10 mouse cellular contexts compared by ENCODE assay signal in genomic region chr17:56291826-56292475, GRCm38 (mm10). TPM values are rescaled to one million over a fixed set of nuclear protein-coding genes. Genes with fewer than 3 reads are reported as not detected.
DNase-seq lines count a peak whose midpoint lies in the region; ATAC-seq and TF ChIP-seq lines count a peak whose summit lies in the region.
"Had no signal": no experiment of that assay in that cellular context is flagged by ENCODE, and none has a peak within 500 bp of the region (broad histone marks: within the 10 kb centered on the region; RNA-seq: fewer than 3 reads in every experiment).

No protein-coding gene starts in this region.

- 66% methylated on average over 7 of the region's 7 CpGs for WGBS in hindbrain, embryonic 11.5 days
- WGBS in hindbrain, embryonic 16.5 days: 59% methylated on average over 7 of the region's 7 CpGs
- WGBS in forebrain, embryonic 11.5 days: 61% methylated on average over 7 of the region's 7 CpGs
- 76% methylated on average over 7 of the region's 7 CpGs for WGBS in liver, embryonic 12.5 days (ENCODE audit: insufficient replicate concordance)

- H3K36me3 ChIP-seq in hindbrain, embryonic 11.5 days (ENCODE audit: control insufficient read depth, insufficient read depth, low read length): no peaks in the 10 kb centered on the region
- H3K36me3 ChIP-seq in hindbrain, embryonic 16.5 days (ENCODE audit: control insufficient read depth, insufficient read depth, low read length): no peaks in the 10 kb centered on the region
- H3K36me3 ChIP-seq in E14TG2a.4 (ENCODE audit: insufficient read depth, low read length): peaks cover 6% of the 10 kb centered on the region
- no peaks in the 10 kb centered on the region for H3K36me3 ChIP-seq in forebrain, embryonic 11.5 days (ENCODE audit: control insufficient read depth, insufficient read depth, low read length)
- peaks cover under 1% of the 10 kb centered on the region; the same call in 1 of the 2 replicates for H3K36me3 ChIP-seq in liver, embryonic 12.5 days

- 0 out of 2 replicates have a peak, but pooled peaks have one; percentile 3 for ATAC-seq in hindbrain, embryonic 11.5 days (ENCODE audit: low FRiP score)
- no peak for ATAC-seq in hindbrain, embryonic 16.5 days
- no peak for ATAC-seq in forebrain, embryonic 11.5 days (replicated peaks; ENCODE audit: low FRiP score)
- no peak for ATAC-seq in liver, embryonic 12.5 days
- ATAC-seq in inflammation-experienced regulatory T-cells, adult 6 months: no peak

- H3K4me3 ChIP-seq in hindbrain, embryonic 11.5 days (ENCODE audit: low read depth, low read length): no peak overlapping the region
- H3K4me3 ChIP-seq in hindbrain, embryonic 16.5 days (ENCODE audit: low read length): no peak overlapping the region
- peak overlapping the region; percentile 70 for H3K4me3 ChIP-seq in E14TG2a.4 (replicated peaks; ENCODE audit: low read length)
- no peak overlapping the region; the same call in 1 of the 2 replicates for H3K4me3 ChIP-seq in forebrain, embryonic 11.5 days (ENCODE audit: low read depth, low read length)
- no peak overlapping the region for H3K4me3 ChIP-seq in liver, embryonic 12.5 days

- H3K9me3 ChIP-seq in hindbrain, embryonic 11.5 days (ENCODE audit: control insufficient read depth, low read length): no peaks in the 10 kb centered on the region
- no peaks in the 10 kb centered on the region for H3K9me3 ChIP-seq in hindbrain, embryonic 16.5 days (ENCODE audit: control insufficient read depth, low read length)
- no peaks in the 10 kb centered on the region for H3K9me3 ChIP-seq in E14TG2a.4 (ENCODE audit: low read length)
- no peaks in the 10 kb centered on the region for H3K9me3 ChIP-seq in forebrain, embryonic 11.5 days (ENCODE audit: control insufficient read depth, low read length)
- no peaks in the 10 kb centered on the region for H3K9me3 ChIP-seq in liver, embryonic 12.5 days (replicated peaks)

- H3K27ac ChIP-seq in hindbrain, embryonic 11.5 days (ENCODE audit: low read depth, low read length): no peak overlapping the region
- H3K27ac ChIP-seq in hindbrain, embryonic 16.5 days (ENCODE audit: low read depth, low read length): no peak overlapping the region; the same call in 1 of the 2 replicates
- peak overlapping the region; percentile 88; the same call in 1 of the 2 replicates for H3K27ac ChIP-seq in forebrain, embryonic 11.5 days (ENCODE audit: low read depth, low read length)
- H3K27ac ChIP-seq in liver, embryonic 12.5 days: peak overlapping the region; percentile 93

- peaks cover 7% of the 10 kb centered on the region for H3K4me1 ChIP-seq in hindbrain, embryonic 11.5 days (replicated peaks; ENCODE audit: control insufficient read depth, insufficient read depth, low read length)
- peaks cover 10% of the 10 kb centered on the region for H3K4me1 ChIP-seq in hindbrain, embryonic 16.5 days (ENCODE audit: control insufficient read depth, insufficient read depth, low read depth, low read length)
- peaks cover 72% of the 10 kb centered on the region for H3K4me1 ChIP-seq in E14TG2a.4 (replicated peaks; ENCODE audit: low read depth, low read length)
- peaks cover 23% of the 10 kb centered on the region for H3K4me1 ChIP-seq in forebrain, embryonic 11.5 days (replicated peaks; ENCODE audit: control insufficient read depth, insufficient read depth, low read length)
- H3K4me1 ChIP-seq in liver, embryonic 12.5 days: peaks cover 51% of the 10 kb centered on the region

- H3K27me3 ChIP-seq in hindbrain, embryonic 11.5 days (ENCODE audit: control insufficient read depth, insufficient read depth, low read length): no peaks in the 10 kb centered on the region
- H3K27me3 ChIP-seq in hindbrain, embryonic 16.5 days (replicated peaks; ENCODE audit: control insufficient read depth, insufficient read depth, low read length): no peaks in the 10 kb centered on the region
- H3K27me3 ChIP-seq in E14TG2a.4 (ENCODE audit: insufficient read depth, low read length): peaks cover 19% of the 10 kb centered on the region
- H3K27me3 ChIP-seq in forebrain, embryonic 11.5 days (ENCODE audit: control insufficient read depth, insufficient read depth, low read length): no peaks in the 10 kb centered on the region
- no peaks in the 10 kb centered on the region for H3K27me3 ChIP-seq in liver, embryonic 12.5 days (replicated peaks)

- H3K4me2 ChIP-seq in hindbrain, embryonic 11.5 days (replicated peaks; ENCODE audit: low read depth, low read length): no peak overlapping the region
- H3K4me2 ChIP-seq in hindbrain, embryonic 16.5 days (ENCODE audit: low read length): no peak overlapping the region
- H3K4me2 ChIP-seq in forebrain, embryonic 11.5 days (ENCODE audit: low read depth, low read length, severe bottlenecking): peak overlapping the region; percentile 72; the same call in 1 of the 2 replicates
- H3K4me2 ChIP-seq in liver, embryonic 12.5 days: peak overlapping the region; percentile 85

- DNase-seq in hindbrain, embryonic 11.5 days (ENCODE audit: low spot score): no peak
- DNase-seq in forebrain, embryonic 11.5 days (ENCODE audit: low spot score): no peak
- DNase-seq in ovary, postnatal 36 days (ENCODE audit: low spot score): no peak
- DNase-seq in cerebellum, postnatal 4 days (ENCODE audit: low spot score in 2 of 2): no peak

- no peak for TF ChIP-seq CTCF in E14TG2a.4 (conservative IDR thresholded peaks at IDR 0.05; ENCODE audit: low read length)

- H3K9ac ChIP-seq in hindbrain, embryonic 11.5 days (ENCODE audit: low read depth, low read length): no peak overlapping the region
- H3K9ac ChIP-seq in hindbrain, embryonic 16.5 days (ENCODE audit: low read depth, low read length): no peak overlapping the region
- no peak overlapping the region; the same call in 1 of the 2 replicates for H3K9ac ChIP-seq in forebrain, embryonic 11.5 days (ENCODE audit: low read length)
- H3K9ac ChIP-seq in liver, embryonic 12.5 days: peak overlapping the region; percentile 71; the same call in 1 of the 2 replicates

RNA-seq across cellular contexts. Expression of gene Plin3, which starts 0.7 kb away (rescaled TPM):
- polyA plus RNA-seq in hindbrain, embryonic 11.5 days (2014; fragmentation: Nextera tagmentation; extraction: Ambion mirVana): 25.0 and 26.2 TPM in 2 replicates
- 15.5 and 21.1 TPM in 2 replicates for polyA plus RNA-seq in hindbrain, embryonic 16.5 days (2015; fragmentation: Nextera tagmentation; extraction: Ambion mirVana)
- polyA plus RNA-seq in forebrain, embryonic 11.5 days (2014; fragmentation: Nextera tagmentation; extraction: Ambion mirVana): 37.5 and 44.6 TPM in 2 replicates
- 28.3 and 30.2 TPM in 2 replicates for polyA plus RNA-seq in liver, embryonic 12.5 days (2016; fragmentation: Nextera tagmentation; extraction: Ambion mirVana)
- polyA plus RNA-seq in inflammation-experienced regulatory T-cells, adult 6 months (2017; shearing (Covaris generic)): 10 to 100 TPM; 25.6 to 28.7 (median 25.6) TPM

RNA-seq across cellular contexts. Expression of gene Arrdc5, which starts 8.1 kb away (rescaled TPM):
- polyA plus RNA-seq in hindbrain, embryonic 11.5 days (2014; fragmentation: Nextera tagmentation; extraction: Ambion mirVana): not detected in 2 replicates
- not detected in 2 replicates for polyA plus RNA-seq in hindbrain, embryonic 16.5 days (2015; fragmentation: Nextera tagmentation; extraction: Ambion mirVana)
- polyA plus RNA-seq in forebrain, embryonic 11.5 days (2014; fragmentation: Nextera tagmentation; extraction: Ambion mirVana): not detected in 2 replicates
- not detected in 2 replicates for polyA plus RNA-seq in liver, embryonic 12.5 days (2016; fragmentation: Nextera tagmentation; extraction: Ambion mirVana)
- not detected for polyA plus RNA-seq in inflammation-experienced regulatory T-cells, adult 6 months (2017; shearing (Covaris generic))
- polyA plus RNA-seq: liver, adult 2 months; small intestine, adult 2 months had no signal

RNA-seq across cellular contexts. Expression of gene Uhrf1, which starts 11.2 kb away (rescaled TPM):
- 77.7 and 95.9 TPM in 2 replicates for polyA plus RNA-seq in hindbrain, embryonic 11.5 days (2014; fragmentation: Nextera tagmentation; extraction: Ambion mirVana)
- 23.3 and 28.2 TPM in 2 replicates for polyA plus RNA-seq in hindbrain, embryonic 16.5 days (2015; fragmentation: Nextera tagmentation; extraction: Ambion mirVana)
- polyA plus RNA-seq in forebrain, embryonic 11.5 days (2014; fragmentation: Nextera tagmentation; extraction: Ambion mirVana): 197 and 223 TPM in 2 replicates
- 153 and 154 TPM in 2 replicates for polyA plus RNA-seq in liver, embryonic 12.5 days (2016; fragmentation: Nextera tagmentation; extraction: Ambion mirVana)
- 10 to 100 TPM in 1 of 3 experiments, 1 to 10 TPM in 2; 7.1 to 60.4 (median 9.6) TPM for polyA plus RNA-seq in inflammation-experienced regulatory T-cells, adult 6 months (2017; shearing (Covaris generic))

RNA-seq across cellular contexts. Expression of gene Ticam1, which starts 15.4 kb away (rescaled TPM):
- 2.1 and 2.7 TPM in 2 replicates for polyA plus RNA-seq in hindbrain, embryonic 11.5 days (2014; fragmentation: Nextera tagmentation; extraction: Ambion mirVana)
- 1.5 and 1.9 TPM in 2 replicates for polyA plus RNA-seq in hindbrain, embryonic 16.5 days (2015; fragmentation: Nextera tagmentation; extraction: Ambion mirVana)
- polyA plus RNA-seq in forebrain, embryonic 11.5 days (2014; fragmentation: Nextera tagmentation; extraction: Ambion mirVana): 2.5 and 3.0 TPM in 2 replicates
- polyA plus RNA-seq in liver, embryonic 12.5 days (2016; fragmentation: Nextera tagmentation; extraction: Ambion mirVana): 3.8 and 4.1 TPM in 2 replicates
- polyA plus RNA-seq in inflammation-experienced regulatory T-cells, adult 6 months (2017; shearing (Covaris generic)): 10 to 100 TPM in 1 of 3 experiments, 1 to 10 TPM in 2; 8.1 to 11.5 (median 8.7) TPM

RNA-seq across cellular contexts. Expression of gene Kdm4b, which starts 33.9 kb away (rescaled TPM):
- polyA plus RNA-seq in hindbrain, embryonic 11.5 days (2014; fragmentation: Nextera tagmentation; extraction: Ambion mirVana): 33.7 and 39.0 TPM in 2 replicates
- polyA plus RNA-seq in hindbrain, embryonic 16.5 days (2015; fragmentation: Nextera tagmentation; extraction: Ambion mirVana): 53.5 and 70.3 TPM in 2 replicates
- polyA plus RNA-seq in forebrain, embryonic 11.5 days (2014; fragmentation: Nextera tagmentation; extraction: Ambion mirVana): 52.1 TPM in 2 replicates
- 13.6 and 13.9 TPM in 2 replicates for polyA plus RNA-seq in liver, embryonic 12.5 days (2016; fragmentation: Nextera tagmentation; extraction: Ambion mirVana)
- polyA plus RNA-seq in inflammation-experienced regulatory T-cells, adult 6 months (2017; shearing (Covaris generic)): 1 to 10 TPM; 3.2 to 8.4 (median 8.0) TPM

Comparison
In these comparisons a context has a peak if more than half of its experiments do, and no peak if none do; other contexts are left out.
1. H3K27ac ChIP-seq: peak in forebrain, embryonic 11.5 days (single experiment) and liver, embryonic 12.5 days (single experiment); none in hindbrain, embryonic 11.5 days (single experiment) and hindbrain, embryonic 16.5 days (single experiment).
2. H3K4me2 ChIP-seq: peak in forebrain, embryonic 11.5 days (single experiment) and liver, embryonic 12.5 days (single experiment); none in hindbrain, embryonic 11.5 days (single experiment) and hindbrain, embryonic 16.5 days (single experiment).